Mouse (Mus musculus): Measurements from ENCODE around the gene Ppp1r21.

Gene Ppp1r21

DNA sequence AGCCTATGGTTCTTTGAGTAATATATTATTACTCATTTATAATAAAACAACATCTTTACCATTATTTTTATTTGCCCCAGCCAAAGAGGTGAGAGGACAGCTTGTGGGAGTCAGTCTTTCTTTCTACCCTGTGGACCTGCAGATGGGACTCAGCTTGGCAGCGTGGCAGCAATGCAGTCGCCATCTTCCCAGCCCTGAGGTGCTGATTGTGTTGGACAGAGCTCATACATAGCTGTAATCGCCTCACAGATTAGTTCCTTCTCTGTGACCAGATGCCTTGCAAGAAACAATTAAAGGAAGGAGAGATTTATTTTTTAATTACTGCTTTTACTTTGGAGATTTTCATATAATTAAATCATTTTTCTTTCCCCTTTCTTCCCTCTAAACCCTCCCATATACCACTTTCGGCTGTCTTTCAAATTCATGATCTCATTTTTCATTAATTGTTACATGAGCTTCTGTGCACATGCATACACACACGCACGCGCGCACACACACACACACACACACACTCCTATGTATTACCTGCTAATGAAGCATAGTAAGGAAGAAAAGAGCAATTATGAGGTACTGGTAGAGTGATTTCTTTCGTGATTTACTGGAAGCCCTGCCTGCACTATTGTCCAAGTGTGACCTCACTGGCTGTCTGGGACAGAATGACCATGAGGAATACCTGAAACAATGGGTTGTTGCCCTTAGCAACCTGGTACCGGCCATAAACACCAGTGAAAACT, 40.1 kb downstream of the Ppp1r21 start:
- in situ Hi-C loops (cut with MboI; ENCODE audit: low sequenced_read_pairs): no loop called here

DNA sequence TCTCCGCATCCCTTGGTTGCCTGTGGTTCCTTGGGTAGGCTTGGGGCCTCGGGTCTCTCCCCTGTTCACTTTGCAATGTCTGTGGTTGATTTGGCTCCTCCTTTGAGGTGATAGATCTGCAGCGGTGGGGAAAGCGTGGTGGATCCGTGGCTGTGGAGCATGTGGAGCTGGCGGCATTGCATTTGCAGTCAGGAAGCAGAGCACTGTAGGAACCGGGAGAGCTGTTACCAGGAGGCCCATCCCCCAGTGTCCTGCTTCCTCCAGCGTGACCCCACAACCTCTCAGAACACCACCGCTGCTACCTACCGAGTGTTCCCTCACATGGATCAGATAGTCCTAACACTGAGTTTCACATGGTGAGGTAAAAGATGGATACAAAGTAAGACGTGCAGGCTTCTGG, 40.9 kb downstream of the Ppp1r21 start:
- in situ Hi-C loops (cut with MboI; ENCODE audit: low sequenced_read_pairs): no loop called here

DNA sequence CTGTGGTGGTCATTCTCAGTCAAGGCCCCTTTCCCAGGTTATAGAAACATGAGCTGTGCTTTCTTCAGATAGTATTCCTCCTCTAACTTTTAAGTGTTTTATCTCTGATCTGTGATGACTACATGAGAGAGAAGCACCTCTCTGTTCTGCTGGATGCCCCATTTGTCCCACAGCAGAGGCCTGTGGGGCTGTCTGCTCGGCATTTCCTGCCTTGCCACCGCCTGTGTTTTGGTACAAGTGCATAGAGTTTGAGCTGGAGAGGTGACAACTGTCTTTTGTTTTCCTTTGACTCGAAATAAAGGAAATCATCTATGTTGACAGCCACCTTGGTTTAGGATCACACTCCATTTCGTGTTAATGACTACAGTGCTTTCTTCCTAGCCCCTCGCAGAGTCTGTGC, 44.9 kb downstream of the Ppp1r21 start:
- in situ Hi-C loops (cut with MboI; ENCODE audit: low sequenced_read_pairs): no loop called here

DNA sequence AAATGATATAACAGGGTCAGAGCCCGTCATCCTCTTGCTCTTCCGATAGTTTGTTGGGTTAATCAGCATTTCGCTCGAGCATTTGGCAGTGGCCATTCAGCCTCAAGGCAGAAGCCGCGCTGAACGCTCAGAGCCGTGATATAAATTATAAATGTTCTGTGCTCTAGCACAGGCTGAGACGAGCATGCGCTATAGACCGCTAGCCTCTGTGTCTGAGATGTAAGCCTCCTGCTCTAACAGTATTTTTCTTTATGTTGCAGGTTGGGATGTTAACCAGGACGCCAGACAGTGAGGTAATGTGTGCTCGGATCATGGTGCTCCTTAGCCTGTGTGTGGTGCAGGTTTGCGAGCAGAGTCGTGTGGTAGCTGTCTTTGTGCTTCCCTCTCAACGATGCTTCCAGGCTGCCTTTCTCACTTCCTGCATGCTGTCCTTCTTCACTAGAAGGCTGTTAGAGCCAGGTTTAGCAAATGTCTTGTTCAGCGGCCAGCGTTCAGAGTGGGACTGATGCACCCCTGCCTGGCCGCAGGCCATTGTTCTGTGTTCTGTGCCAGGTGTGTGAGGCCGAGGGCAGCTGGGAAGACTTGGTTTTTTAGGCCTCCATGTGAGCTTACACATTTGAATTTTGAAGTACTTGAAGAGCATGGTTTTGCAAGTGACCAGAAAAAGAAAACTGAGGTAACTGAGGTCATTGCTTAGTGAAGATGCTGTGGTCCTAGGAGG, 48.8 kb downstream of the Ppp1r21 start:
- in situ Hi-C loops (cut with MboI; ENCODE audit: low sequenced_read_pairs): no loop called here

DNA sequence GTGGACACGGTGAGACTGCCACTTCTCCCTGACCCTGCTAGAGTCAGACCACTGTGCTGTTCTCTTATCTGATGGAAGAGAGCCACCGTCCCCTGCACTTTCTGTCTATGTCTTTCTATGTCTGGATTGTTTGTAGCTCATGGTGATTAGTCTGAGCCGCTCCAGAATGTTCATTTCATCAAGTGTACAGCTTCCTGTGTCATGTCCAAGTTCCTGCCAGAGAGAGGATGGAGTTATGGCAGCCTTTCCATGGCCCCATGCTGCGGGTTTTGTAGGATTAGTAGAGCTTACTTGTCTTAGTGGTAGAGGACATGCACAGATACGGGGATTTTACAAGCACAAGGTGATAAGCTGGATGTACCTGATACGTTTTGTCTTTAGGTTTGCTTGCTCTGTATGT, 50.6 kb downstream of the Ppp1r21 start:
- in situ Hi-C loops (cut with MboI; ENCODE audit: low sequenced_read_pairs): no loop called here

DNA sequence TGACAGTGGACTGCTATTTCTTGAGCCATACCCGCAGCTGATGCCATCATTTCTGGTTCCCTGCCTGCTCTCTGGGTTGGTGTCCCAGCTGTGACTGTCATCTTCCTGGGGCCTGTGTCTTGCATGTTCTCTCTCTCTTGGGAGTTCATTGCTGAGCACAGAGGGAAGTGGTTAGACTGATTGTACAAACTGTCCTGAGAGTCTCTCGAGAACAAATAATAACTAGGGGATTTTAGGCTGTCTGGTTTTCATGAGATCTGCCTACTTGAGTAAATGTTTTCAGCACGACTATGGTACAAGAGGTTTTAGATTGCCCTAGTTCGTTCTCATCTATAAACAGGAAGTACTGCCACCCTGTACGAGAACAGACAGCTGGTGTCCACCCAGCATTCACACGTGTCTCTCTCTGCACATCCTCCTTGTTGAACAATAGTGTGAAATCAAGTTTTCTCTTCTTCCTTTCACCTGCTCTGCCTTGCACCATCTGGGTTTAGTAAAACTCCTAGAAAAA, 51.6 kb downstream of the Ppp1r21 start:
- in situ Hi-C loops (cut with MboI; ENCODE audit: low sequenced_read_pairs): no loop called here

DNA sequence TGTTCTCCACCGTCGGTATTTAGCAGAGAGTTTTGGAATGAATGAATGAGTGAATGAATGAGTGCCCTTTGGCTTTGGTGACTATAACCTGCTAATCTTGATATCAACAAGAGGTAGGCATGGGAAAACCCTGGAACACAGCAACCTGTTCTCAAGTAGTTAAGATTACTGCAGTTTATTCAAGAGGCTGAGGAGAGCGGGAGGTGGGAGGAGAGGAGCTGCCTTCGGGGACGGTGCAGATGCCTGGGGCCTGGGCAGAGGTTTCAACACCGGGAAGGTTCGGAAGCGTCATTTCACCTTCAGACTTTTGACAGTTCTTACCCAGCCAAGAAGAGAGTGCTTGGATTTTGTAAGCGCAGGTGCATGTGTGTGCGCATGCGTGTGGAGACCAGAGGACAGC, 53.1 kb downstream of the Ppp1r21 start:
- in situ Hi-C loops (cut with MboI; ENCODE audit: low sequenced_read_pairs): no loop called here

DNA sequence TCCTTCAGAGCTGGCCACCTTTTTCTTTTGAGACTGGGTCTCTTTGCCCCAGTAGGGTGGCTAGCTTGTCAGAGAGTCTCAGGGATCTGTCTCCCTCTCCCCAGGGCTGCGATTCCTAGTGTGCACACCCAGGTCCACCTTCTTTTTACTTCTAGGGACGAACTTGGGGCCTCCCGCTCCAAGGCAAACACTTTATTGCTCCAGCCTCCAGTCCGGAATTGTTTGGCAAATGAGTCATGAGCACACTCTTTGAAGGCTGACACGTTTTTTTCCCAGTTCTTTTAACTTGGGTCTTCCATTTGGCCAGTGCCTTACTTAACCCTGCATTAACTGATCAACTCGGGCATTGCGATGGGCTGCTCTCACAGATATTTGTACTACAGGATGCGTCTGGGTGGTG, 53.5 kb downstream of the Ppp1r21 start:
- in situ Hi-C loops (cut with MboI; ENCODE audit: low sequenced_read_pairs): no loop called here

DNA sequence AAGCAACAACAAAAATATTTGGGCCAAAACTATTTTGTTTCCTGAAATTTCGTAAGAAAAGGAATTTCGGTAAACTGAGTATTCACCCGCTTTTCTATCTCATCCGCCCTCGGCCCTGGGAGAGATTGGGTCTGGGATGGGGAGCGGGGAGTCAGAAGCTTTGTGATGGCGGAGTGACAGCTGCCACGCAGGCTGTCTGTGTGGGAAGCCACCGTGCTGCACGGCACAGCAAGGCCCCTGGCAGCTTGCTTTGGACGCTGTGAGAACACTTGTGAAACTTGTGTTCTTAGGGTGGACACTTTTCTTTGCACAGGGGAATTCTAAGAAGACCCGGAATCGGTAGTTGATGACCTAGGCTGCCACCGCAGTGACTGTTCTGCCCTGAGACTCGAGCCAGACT, 57.5 kb downstream of the Ppp1r21 start:
- in situ Hi-C loops (cut with MboI; ENCODE audit: low sequenced_read_pairs): no loop called here

DNA sequence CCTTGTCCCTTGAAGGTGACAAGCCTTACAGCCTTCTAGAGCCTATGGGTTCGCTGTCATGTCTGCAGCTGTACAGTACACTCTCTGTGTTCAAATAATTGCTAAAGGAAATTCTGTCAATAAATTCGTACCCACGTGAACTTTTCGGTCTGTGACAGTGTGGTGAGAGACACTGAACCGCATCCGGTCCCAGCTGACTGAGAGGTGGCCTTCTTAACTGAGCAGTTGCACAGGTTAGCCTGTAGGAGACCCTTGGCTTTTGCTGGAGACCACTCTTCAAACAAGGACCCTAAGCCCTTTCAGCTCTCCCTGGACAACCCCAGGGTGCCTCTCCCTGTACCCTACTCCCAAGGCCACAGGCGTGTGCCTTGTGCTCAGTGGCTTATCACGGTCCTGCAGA, 58.3 kb downstream of the Ppp1r21 start:
- in situ Hi-C loops (cut with MboI; ENCODE audit: low sequenced_read_pairs): no loop called here

DNA sequence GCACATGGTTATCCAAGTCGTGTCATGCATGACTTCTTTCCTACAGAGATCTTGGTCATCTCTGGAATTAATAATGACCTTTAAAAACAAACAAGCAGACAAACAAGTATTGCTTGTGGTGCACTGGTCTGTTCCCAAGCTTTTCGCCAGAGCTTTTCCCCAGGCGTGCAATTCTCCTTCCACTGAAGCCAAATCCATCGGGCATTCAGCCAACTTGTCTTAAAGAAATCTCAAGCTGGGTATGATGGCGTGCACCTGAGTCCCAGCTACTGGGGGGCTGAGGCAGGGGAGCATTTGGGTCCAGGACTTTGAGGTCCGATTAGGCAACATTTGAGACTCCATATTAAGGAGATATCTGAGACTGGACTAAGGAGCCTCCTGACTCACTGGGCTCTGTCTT, 60.3 kb downstream of the Ppp1r21 start:
- in situ Hi-C loops (cut with MboI; ENCODE audit: low sequenced_read_pairs): no loop called here

DNA sequence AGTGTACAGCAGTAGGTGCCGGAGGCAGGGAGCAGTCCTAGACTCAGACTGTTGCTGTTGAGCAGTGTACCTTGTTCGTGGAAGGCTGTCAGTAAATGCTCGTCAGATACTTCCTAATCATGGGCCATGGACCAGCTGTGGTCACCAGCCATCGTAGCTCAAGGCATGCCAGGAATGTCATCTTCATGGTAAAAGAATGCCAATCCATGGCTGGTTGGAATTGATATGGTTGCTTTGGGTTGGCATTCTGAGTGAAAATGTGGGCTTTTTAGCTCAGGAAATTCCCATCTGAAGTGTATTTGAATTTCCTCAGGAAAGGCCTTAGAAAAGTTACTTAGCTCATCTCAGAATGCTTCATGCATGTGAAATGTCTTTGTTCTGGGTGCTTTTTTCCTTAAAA, 65.2 kb downstream of the Ppp1r21 start:
- in situ Hi-C loops (cut with MboI; ENCODE audit: low sequenced_read_pairs): no loop called here

DNA sequence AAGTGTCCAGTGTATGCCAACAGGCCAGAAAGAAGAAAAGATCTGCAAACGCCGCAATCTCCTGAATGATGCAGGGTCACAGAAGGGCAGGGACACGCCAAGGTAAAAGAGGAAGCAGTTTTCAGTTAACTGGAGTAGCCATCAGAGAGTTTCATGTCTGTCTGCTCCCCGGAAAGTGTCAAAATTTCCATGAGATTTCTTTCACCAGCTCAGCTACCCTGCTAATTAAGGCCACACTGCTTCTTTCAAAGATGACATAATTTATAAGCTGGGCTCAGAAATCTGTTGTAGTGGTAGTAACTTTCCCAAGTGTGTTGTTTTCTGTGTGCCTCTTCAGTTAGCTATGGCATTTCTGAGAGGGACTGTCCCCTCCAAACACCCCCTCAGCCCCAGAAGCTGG, 66.2 kb downstream of the Ppp1r21 start:
- in situ Hi-C loops (cut with MboI; ENCODE audit: low sequenced_read_pairs): no loop called here

DNA sequence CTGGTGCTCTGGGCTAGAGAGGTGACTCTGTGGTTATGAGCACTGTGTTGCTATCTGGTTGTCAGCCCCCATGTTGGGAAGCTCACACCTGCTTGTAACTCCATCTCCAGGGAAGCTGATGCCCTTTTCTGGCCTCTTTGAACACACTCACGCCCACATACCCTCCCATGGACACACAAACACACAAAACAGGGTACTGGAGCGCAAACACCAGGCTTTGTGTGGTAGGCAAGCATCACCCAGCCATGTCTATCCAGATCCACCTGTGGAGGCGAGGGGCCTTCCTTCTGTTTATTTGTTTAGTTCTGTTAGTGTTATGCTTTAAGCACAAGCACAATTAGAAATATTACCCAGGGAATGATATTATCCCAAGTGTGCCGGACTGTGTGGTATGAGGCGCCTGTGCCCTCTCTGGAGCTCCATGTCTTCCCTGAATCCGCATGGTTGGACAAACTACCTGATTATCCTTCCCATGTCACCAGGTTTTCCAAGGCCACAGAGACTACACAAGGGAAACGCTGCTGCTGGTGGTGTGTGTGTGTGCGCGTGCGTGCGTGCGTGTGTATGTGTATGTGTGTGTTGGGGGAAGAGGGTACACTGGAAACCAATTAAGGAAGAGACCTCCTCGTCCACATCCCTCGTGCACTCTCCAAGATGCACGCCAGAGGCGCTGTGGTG, 66.8 kb downstream of the Ppp1r21 start:
- in situ Hi-C loops (cut with MboI; ENCODE audit: low sequenced_read_pairs): no loop called here

DNA sequence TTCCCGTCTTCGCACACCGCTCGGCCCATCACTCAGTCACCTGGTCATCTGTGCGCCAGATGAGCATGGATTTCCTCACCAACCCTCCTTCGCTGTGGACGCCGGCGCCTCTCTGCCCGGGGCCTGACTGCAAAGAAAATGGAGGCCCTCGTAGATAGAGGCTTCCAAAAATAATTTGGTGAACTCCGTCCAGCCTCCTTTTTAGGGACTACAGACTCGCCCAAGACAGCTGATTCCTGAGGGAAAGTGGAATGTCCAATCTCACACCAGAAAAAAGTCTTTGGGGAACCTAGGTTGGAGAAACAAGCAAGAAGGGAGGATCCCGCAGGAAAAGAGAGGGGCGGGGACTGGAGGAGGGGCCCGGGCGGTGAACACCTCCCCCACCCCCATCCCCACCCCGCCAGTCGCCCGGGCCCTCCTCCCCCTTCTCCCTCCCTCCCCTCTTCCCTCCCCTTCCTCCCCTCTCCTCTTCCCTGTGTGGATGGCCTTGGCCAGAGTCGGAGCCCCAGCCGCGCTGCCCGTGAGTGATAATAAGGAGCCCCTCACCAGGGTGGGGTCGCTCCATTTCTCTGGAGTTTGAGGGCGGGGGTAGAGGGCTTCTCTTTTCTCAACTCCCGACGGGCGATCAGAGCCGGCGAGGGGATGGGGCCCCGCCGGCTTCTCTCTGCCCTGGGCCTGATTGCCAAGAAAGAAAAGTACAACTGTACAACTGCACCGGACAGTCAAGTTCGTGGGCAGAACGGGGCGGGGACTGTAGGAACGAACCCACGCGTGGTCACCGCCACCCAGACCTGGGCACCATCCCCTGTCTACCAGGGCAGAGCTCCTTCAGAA, 67.5 kb downstream of the Ppp1r21 start, which contains the start of gene Ston1:
TSS of gene Ston1 (plus strand) at position 463 of the 834 bp plus-strand sequence.
- in situ Hi-C loops (cut with MboI; ENCODE audit: low sequenced_read_pairs): no loop called here

DNA sequence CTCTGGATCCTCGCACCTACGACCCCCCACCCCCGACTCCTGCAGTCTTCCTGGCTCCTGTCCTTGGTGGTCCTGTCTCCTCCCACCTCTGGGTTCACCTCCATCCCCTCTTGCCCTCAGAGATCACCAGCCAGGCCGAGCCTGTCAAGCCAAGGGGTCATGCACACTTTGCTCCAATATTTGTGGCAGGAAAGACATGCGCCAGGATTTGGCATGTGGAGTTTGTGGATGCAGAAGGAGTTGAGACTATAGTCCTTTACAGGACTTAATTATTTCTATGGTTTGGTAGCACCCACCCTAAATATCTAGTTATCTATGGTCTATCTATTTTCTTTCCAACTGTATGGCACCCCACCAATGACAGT, 68.1 kb downstream of the Ppp1r21 start:
- in situ Hi-C loops (cut with MboI; ENCODE audit: low sequenced_read_pairs): no loop called here

DNA sequence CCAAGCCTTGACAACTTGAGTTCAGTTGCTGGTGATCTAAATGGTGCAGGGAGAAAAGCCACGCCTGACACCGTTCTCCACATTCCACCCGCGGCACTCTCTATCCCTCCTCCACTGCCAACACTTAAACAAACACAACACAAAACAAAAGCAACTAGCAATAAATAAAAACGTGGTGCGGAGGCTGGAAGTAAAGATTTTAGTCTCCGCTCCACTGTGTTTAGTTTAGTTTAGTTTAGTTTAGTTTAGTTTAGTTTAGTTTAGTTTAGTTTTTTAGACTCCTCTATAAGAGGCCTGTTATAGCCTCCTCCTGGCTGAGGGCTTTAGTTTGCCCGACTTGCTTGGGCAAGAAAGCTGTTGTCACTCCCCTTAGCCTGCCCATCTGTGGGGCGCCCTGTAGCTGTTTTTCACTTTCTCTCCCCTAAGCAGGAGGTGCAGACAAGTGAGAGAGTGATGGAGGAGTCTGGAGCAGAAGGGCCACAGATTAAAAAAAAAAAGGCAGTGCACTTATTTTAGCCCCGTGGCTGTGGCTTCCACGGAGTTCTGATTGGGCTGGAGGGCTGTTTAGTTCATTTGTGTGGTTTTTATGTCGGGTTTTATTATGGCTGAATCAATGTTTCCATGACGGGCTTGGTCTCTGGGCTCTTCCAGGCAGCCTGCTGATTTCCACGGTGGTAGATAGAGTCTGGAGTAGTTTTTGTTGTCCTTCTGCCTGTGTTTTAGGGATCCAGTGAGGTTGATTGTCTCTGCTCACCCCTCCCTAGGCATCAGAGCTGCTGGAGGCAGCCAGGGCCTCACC, 68.9 kb downstream of the Ppp1r21 start:
- in situ Hi-C loops (cut with MboI; ENCODE audit: low sequenced_read_pairs): no loop called here

DNA sequence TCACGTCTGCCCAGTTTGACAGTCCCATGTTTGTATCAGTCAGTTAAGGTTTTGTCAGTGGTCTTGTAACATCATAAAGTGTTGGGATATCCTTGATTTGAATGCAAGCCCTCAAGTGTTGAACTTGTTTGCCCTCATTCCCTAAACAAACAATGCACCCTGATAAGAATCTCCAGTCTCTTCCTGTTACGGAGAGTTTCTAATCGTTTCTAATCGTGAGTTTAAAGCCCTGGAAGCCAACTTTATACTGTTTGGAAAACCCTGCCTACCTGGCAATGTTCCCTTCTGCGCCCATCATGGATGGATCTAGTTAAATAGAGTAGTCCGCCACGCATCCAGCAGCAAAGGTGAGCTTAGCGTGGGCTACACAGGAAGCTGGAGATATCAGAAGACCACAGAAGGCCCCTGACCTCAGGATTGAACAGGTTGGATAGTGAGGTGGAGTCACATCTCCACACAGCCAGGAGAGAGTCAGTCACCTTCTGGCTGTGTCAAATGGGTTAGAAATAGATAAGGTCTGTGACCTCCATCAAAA, 70.6 kb downstream of the Ppp1r21 start:
- in situ Hi-C loops (cut with MboI; ENCODE audit: low sequenced_read_pairs): no loop called here

DNA sequence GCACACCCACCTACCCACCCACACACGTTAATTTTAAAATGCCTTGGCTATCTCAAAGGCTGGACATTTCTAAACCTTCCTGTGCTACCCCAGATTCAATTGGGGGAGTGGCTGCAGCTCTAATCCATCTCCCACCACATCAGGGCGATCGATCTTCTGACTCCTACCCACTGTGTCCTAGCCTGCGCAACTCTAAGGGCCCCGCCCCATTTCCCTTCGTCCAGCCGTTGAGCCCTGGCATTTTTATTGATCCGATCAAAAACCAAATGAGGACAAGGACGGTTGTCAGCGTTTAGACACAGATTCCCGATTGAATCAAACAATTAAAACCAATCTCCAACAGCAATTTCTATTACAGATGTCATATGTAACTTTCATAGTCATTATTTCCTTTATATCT, 74.0 kb downstream of the Ppp1r21 start:
- in situ Hi-C loops (cut with MboI; ENCODE audit: low sequenced_read_pairs): no loop called here

DNA sequence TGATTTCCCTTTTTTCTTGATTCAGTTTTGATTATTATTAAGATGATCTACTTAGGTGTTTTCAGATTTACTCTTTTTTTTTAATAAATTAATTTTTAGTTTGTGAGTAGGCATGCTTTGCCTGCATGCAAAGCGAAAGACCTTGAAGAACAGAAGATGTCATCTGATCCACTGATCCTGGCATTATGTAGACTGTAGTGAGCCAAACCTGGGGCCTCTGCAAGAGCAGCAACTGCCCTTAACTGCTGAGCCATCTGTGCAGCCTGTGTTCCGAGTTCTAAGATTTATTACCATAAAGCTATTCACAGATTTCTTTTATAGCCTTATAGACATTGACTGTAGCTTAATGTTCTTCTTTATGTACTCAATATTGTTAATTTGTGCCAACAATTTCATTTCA, 76.1 kb downstream of the Ppp1r21 start:
- in situ Hi-C loops (cut with MboI; ENCODE audit: low sequenced_read_pairs): no loop called here

Data from CH12F3 (cell line).